Comparison of ENCODE assay signal across 11 mouse cellular contexts in genomic region chr8:64841747-64842406, GRCm38 (mm10). TPM values are rescaled to one million over a fixed set of nuclear protein-coding genes. Genes with fewer than 3 reads are reported as not detected.
DNase-seq lines count a peak whose midpoint lies in the region; ATAC-seq and TF ChIP-seq lines count a peak whose summit lies in the region.
"Had no signal": no experiment of that assay in that cellular context is flagged by ENCODE, and none has a peak within 500 bp of the region (broad histone marks: within the 10 kb centered on the region; RNA-seq: fewer than 3 reads in every experiment).

No protein-coding gene starts in this region.

- intact Hi-C loops in heart, postnatal 36 days (cut with DNase I): no loop called here

- ATAC-seq in megakaryocyte-erythroid progenitor cell, adult 5-6 weeks (replicated peaks; ENCODE audit: low FRiP score, low TSS enrichment, poor library complexity, severe bottlenecking): no peak

- peak; percentile 28 to 38 for DNase-seq in heart, adult 9 months (ENCODE audit: low spot score in 2 of 2)
- DNase-seq in heart, postnatal 36 days: no peak
- peak; percentile 61 to 65 for DNase-seq in urinary bladder, postnatal 36 days (ENCODE audit: low spot score in 2 of 2)
- DNase-seq in urinary bladder, adult 2 months (ENCODE audit: low spot score): no peak
- peak; percentile 66 to 78 for DNase-seq in layer of hippocampus, adult 2 months (ENCODE audit: low spot score in 2 of 2)
- no peak for DNase-seq in B cell, adult 2 months
- no peak for DNase-seq in cerebellum, adult 18-20 months
- DNase-seq: spleen, adult 18-20 months had no signal

- peak overlapping the region; percentile 83 for H3K27ac ChIP-seq in layer of hippocampus, adult 2 months
- H3K27ac ChIP-seq: embryonic facial prominence, embryonic 15.5 days; midbrain, embryonic 10.5 days had no signal

- no peak for TF ChIP-seq CTCF in layer of hippocampus, adult 2 months (conservative IDR thresholded peaks at IDR 0.05)

- H3K4me3 ChIP-seq in layer of hippocampus, adult 2 months: peak overlapping the region; percentile 32; the same call in 1 of the 2 replicates
- H3K4me3 ChIP-seq: embryonic facial prominence, embryonic 15.5 days; midbrain, embryonic 10.5 days had no signal

RNA-seq across cellular contexts. Expression of gene Klhl2, which starts 7.9 kb away (rescaled TPM):
- 10 to 100 TPM; 13.3 to 17.2 TPM for total RNA-seq in heart, postnatal 36 days (2021)
- polyA plus RNA-seq in urinary bladder, adult 2 months (2012; rRNA removed): 20.1 and 20.2 TPM in 2 replicates
- total RNA-seq in layer of hippocampus, adult 2 months (2021): 100 to 1,000 TPM; 303 to 323 TPM
- total RNA-seq in megakaryocyte-erythroid progenitor cell, adult 5-6 weeks (2014; fragmentation: Nextera tagmentation): 5.5 and 6.1 TPM in 2 replicates
- total RNA-seq in megakaryocyte-erythroid progenitor cell, adult 5-6 weeks (2017): 5.3 and 12.6 TPM in 2 replicates

Comparison
In these comparisons a context has a peak if more than half of its experiments do, and no peak if none do; other contexts are left out.
1. DNase-seq: peak in heart, adult 9 months (2 of 2), urinary bladder, postnatal 36 days (2 of 2) and layer of hippocampus, adult 2 months (2 of 2); none in heart, postnatal 36 days (0 of 2), urinary bladder, adult 2 months (single experiment), B cell, adult 2 months (0 of 2) and cerebellum, adult 18-20 months (0 of 2).
2. RNA of gene Klhl2, which starts 7.9 kb away (total RNA-seq): 303 to 323 TPM in layer of hippocampus, adult 2 months; 13.3 to 17.2 TPM in heart, postnatal 36 days and 5.3 to 12.6 TPM in megakaryocyte-erythroid progenitor cell, adult 5-6 weeks; every median in the first group is over 10 times any median in the second.